Mouse (Mus musculus) lung, postnatal 36 days (tissue): ENCODE measurements at regions not wholly inside any gene's neighbourhood (a gene's known extent, or its start where the extent isn't known, plus 50 kb on each side); places are given as distances from the start of the nearest gene placed in this dataset.
A peak's percentile ranks its signal among the peaks of the same experiment; 100 is the strongest.
"Not testable (repeated sequence)": the region's sequence is repeated elsewhere in the genome, so short reads cannot be mapped to it uniquely, and the experiment has no call there.

Source experiments
- DNase-seq: peaks from one replicate; pipeline ENCODE4 v3.0.0; 2022; ENCODE audit warnings: mixed read lengths

DNA sequence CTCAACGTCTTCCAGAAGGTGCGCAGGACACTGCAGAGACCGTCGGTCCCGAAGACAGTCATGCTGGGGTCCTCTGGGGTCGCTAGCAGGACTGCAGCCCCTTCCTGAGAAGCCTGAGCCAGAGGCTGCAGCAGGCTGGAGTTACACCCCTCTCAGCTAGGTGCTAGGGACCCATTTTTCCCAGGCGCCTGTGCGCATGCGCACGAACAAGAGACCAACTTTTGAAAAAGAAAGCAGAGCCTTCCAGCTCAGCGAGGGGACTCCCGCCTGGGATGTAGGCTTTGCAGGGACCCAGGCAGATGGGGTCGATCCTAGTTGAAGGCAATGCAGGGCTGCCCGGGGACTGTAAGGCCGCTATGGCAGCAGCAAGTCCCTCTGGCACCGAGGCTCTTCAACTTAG is 104.7 kb upstream of the Atg7 start:
- not testable (repeated sequence) for DNase-seq

DNA sequence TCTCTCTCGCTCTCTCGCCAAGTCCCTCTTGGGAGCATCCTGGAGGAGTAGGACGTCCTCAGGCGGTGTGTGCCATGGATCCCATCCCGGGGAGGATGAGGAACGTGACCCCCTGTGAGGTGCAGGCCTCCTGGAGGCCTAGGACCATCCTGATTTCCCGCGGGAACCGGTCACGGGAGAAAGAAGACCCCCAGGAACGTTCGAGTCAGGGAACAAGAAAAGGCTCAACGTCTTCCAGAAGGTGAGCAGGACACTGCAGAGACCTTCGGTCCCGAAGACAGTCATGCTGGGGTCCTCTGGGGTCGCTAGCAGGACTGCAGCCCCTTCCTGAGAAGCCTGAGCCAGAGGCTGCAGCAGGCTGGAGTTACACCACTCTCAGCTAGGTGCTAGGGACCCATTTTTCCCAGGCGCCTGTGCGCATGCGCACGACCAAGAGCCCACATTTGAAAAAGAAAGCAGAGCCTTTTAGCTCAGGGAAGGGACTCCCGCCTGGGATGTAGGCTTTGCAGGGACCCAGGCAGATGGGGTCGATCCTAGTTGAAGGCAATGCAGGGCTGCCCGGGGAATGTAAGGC is 92.7 kb upstream of the Atg7 start:
- DNase-seq: peak; percentile 2

DNA sequence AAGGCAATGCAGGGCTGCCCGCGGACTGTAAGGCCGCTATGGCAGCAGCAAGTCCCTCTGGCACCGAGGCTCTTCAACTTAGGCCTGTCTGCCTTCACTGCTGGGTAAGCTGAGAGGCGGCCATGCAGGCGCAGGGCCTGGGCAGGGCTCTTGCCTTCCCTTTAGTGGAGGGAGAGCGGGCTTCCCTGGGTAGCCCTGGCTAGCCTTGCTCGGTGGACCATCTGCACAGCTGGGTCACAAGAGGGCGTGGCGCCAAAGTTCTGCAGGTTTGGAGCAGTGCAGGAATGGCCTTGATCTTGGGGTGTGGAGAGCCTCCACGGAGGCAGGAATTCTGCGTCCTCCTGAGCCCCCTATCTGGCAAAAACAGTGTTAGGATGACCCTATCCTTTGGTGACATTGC is 89.8 kb upstream of the Atg7 start:
- not testable (repeated sequence) for DNase-seq

DNA sequence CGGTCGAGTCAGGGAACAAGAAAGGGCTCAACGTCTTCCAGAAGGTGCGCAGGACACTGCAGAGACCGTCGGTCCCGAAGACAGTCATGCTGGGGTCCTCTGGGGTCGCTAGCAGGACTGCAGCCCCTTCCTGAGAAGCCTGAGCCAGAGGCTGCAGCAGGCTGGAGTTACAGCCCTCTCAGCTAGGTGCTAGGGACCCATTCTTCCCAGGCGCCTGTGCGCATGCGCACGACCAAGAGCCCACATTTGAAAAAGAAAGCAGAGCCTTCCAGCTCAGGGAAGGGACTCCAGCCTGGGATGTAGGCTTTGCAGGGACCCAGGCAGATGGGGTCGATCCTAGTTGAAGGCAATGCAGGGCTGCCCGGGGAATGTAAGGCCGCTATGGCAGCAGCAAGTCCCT is 87.7 kb upstream of the Atg7 start:
- not testable (repeated sequence) for DNase-seq

DNA sequence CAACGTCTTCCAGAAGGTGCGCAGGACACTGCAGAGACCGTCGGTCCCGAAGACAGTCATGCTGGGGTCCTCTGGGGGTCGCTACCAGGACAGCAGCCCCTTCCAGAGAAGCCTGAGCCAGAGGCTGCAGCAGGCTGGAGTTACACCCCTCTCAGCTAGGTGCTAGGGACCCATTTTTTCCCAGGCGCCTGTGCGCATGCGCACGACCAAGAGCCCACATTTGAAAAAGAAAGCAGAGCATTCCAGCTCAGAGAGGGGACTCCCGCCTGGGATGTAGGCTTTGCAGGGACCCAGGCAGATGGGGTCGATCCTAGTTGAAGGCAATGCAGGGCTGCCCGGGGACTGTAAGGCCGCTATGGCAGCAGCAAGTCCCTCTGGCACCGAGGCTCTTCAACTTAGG is 65.6 kb upstream of the Atg7 start:
- peak; percentile 28 for DNase-seq
